Mouse (Mus musculus): ENCODE data around the gene Hbs1l.

Hbs1l gene

GRCm38 (mm10) chr10:21357986-21358385, 62.2 kb downstream of the Hbs1l start:
- in situ Hi-C loops (cut with MboI, MseI): no loop called here

GRCm38 (mm10) chr10:21359086-21359485, 63.3 kb downstream of the Hbs1l start:
- in situ Hi-C loops (cut with MboI, MseI): no loop called here

GRCm38 (mm10) chr10:21361871-21362270, 66.1 kb downstream of the Hbs1l start:
- in situ Hi-C loops (cut with MboI, MseI): no loop called here

GRCm38 (mm10) chr10:21363297-21363696, 67.5 kb downstream of the Hbs1l start:
- in situ Hi-C loops (cut with MboI, MseI): no loop called here

- in situ Hi-C loops (cut with MboI, MseI): no loop called here
These were observed 69.2 kb downstream of the Hbs1l start for GRCm38 (mm10) chr10:21364946-21365345.

- in situ Hi-C loops (cut with MboI, MseI): no loop called here
These were observed 70.1 kb downstream of the Hbs1l start for GRCm38 (mm10) chr10:21365897-21366296.

DNA sequence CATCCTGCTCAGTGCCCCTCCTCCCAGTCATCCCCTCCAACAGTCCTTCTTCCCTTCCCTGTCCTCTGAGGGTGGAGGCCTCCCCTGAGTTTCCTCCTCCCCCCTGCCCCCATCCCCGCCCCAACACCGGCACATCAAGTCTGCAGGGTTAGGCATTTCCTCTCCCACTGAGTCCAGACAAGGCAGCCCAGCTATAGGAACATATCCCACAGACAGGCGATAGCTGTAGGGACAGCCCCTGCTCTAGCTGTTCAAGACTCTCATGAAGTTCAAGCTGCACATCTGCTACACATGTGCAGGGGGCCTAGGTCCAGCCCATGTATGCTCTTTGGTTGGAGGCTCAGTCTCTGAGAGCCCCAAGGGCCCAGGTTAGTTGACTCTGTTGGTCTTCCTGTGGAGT, 70.7 kb downstream of the Hbs1l start:
- in situ Hi-C loops (cut with MboI, MseI): no loop called here

DNA sequence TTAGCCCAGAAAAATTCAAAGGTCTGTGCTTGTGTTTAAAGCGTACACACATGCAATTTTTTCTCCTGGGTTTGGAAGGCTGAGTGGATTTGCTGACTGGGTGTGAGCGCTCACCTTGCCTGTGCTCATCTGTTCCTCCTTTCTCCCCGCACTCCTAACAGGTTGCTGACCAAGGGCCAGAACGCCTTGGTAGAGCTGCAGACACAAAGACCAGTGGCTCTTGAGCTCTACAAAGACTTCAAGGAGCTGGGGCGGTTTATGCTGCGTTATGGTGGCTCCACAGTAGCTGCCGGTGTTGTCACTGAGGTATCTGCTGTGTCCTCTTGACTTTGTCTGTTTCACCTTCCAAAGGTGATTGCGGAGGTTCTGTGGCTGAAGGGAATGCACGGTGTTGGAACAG, 71.7 kb downstream of the Hbs1l start:
- in situ Hi-C loops (cut with MboI, MseI): no loop called here

DNA sequence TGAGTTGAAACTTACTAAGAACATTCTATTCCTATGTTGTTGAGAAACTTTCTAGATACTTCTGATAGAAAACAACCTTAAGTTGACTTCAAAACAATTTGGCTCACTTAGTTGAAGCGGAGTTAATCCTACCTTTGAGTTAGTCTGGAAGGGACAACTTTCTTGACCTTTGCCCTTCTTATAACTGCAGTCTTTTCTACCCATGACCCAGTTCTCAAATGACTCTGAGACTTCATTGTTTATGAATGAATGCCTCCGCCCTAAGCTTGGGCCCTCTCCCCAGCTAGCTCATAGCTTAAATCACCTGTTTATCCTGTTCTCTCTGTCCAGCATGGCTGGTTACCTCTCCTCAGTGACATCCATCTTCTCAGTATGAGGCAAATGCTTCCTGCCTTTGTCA, 73.8 kb downstream of the Hbs1l start:
- in situ Hi-C loops (cut with MboI, MseI): no loop called here

- in situ Hi-C loops (cut with MboI, MseI): no loop called here
These were observed 76.5 kb downstream of the Hbs1l start for GRCm38 (mm10) chr10:21372271-21372670.

DNA sequence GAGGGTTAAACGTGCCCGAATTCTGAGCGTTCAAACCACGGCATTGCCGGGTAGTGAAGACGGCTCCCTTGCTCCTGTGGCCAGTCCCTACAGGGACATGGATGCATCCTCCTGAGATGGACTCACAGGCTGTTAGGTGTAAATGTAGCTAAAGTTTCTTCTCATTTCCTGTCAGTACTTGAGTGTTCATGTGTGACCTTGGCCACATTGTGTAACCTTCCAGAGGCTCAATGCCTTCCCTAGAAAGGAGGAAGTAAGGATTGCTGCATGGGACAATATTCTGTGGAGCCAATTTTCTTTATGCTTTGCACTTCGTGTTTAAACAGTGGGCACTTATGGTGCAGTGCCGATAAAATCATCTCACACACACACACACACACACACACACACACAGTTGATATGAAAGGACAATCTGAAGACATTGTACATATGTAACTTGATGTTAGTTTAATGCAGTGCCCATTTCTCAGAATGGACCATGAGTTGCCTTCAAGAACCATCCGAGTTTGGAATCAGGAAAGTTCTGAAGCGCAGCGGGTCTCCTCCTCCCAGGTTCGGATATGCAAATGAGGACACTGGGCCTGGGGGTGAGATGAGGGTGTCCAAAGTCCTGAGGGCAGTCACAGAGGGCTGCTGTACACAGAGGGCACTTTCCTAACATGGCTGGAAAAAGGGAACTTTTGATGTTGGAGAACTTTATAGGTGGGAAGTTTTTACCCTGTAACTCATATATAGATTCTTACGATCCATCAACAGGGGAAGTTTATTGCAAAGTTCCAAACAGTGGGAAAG, 81.1 kb downstream of the Hbs1l start, which contains the start of gene Aldh8a1:
TSS of gene Aldh8a1 (plus strand) at position 610 of the 792 bp plus-strand sequence.
- in situ Hi-C loops (cut with MboI, MseI): no loop called here

DNA sequence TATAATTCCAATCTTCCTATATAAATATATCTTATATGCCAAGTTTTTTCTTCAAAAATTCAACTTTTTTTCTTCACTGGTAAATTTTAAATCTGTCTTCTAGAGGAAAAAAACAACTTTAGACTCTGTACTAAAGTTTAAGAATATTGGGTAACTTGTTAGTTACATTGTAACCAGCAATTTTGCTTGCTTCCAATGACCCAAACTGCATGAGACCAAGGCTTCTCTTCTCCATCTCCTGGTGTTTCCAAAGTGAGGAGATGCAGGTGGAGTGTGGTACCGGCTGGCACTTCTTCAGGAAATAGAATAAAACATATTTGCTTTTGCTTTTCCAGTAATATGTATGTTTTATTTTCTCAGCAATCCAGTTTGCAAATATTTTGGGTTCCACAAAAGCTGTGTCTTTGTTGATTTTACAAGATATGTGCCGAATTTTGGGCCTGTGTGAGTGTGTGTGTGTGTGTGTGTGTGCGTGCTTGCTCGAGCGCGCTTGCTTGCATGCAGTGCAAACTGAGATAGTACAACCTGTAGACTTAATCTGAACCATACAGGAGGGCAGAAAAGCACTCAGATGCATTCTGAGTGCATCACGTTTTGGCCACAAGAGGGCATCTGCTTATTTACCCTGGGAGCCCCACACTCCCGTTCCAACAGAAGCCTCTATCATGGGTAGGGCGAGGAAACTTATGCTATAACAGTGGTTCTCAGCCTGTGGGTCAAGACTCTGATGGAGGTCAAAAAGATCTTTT, 82.6 kb downstream of the Hbs1l start:
- in situ Hi-C loops (cut with MboI, MseI): no loop called here

DNA sequence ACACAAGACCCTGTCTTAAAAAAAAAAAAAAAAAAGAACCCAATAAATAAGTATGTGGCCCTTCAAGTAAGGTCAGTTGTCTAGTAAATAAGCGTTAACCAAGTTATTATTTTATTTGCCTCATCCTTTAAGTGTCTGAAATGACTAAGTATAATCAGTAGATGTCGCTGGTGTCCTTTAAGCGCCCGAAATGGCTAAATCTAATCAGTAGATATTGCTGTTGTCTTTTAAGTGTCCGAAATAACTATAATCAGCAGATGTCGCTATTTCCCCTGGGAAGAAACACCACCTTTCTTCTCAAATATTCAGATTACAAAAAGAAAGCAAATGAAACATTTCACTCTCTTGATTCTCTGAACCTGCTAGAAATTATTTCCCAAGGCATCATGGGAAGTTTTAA, 87.1 kb downstream of the Hbs1l start:
- in situ Hi-C loops (cut with MboI, MseI): loop anchor here (5.0 kb wide), 3 partner anchors 79 to 624 kb away; no protein-coding TSS in a partner anchor

DNA sequence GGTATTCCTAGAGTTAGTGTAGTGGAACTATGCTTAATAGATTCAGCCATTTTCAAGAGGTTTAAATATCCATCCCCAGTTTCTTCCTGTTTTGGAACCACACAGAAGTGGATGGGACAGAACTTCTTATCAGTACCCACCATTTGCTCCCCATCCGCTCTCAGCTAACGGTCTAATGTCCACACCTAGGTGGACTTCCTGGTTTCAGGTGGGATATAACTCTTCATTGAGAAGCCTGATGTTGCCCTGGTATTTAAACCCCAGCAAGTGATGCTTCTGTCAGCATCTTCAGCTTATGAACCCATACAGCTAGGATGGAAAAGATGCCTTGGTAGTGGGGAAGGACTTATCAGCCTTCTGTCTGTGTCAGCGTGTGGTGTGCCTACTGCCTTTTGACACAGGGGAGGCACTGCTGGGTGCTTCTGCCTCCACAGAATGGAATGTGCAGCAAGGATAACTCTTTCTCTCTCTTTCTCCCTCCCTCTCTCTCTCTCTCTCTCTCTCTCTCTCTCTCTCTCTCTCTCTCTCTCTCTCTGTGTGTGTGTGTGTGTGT, 89.4 kb downstream of the Hbs1l start:
- in situ Hi-C loops (cut with MboI, MseI): no loop called here

DNA sequence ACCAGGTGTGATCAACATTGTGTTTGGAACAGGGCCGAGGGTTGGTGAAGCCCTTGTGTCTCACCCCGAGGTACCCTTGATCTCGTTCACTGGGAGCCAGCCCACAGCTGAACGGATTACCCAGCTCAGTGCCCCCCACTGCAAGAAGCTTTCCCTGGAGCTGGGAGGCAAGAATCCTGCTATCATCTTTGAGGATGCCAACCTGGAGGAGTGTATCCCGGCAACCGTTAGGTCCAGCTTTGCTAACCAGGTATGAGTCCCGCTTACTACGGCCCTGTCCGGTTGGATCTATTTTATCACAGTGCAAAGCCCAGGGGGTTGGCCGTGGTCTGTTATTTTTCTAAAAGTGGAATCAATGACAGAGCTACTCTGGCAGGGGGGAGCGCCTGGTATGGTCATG, 93.3 kb downstream of the Hbs1l start:
- in situ Hi-C loops (cut with MboI, MseI): no loop called here

DNA sequence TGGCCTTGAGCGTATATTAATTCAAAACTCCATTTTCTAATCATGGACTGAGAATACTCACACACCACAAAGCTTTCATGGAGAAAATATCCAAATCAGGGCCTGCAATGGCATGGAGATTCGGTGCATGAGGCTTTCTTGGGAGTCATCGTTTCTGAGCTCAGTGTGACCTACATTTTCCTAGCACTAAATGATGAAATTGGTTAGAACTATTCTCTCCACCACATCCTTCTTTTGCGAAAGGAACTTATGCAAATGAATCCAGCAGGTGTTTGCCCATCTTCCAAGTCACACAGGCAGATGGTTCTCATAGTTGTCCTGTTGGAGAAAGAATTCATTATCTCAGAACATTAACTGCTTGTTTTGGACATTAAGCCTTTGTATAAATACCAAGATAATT, 94.7 kb downstream of the Hbs1l start:
- in situ Hi-C loops (cut with MboI, MseI): no loop called here

DNA sequence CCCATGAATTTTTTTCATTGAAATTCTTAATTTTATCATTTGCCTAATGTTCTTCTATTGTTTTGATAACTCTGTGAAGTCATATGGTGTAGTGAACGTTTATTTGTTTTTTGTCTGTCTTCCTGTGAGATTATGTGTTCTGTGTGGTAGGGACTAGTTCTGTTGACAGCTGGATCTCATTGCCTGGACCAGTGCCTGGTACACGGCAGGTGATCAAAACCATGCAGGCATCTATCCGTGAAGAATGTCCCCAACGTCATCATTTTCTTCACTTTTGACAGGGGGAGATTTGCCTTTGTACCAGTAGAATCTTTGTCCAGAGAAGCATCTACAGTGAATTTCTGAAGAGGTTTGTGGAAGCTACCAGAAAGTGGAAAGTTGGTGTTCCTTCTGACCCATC, 95.5 kb downstream of the Hbs1l start:
- in situ Hi-C loops (cut with MboI, MseI): no loop called here

GRCm38 (mm10) chr10:21393390-21393789, 97.6 kb downstream of the Hbs1l start:
- in situ Hi-C loops (cut with MboI, MseI): no loop called here

DNA sequence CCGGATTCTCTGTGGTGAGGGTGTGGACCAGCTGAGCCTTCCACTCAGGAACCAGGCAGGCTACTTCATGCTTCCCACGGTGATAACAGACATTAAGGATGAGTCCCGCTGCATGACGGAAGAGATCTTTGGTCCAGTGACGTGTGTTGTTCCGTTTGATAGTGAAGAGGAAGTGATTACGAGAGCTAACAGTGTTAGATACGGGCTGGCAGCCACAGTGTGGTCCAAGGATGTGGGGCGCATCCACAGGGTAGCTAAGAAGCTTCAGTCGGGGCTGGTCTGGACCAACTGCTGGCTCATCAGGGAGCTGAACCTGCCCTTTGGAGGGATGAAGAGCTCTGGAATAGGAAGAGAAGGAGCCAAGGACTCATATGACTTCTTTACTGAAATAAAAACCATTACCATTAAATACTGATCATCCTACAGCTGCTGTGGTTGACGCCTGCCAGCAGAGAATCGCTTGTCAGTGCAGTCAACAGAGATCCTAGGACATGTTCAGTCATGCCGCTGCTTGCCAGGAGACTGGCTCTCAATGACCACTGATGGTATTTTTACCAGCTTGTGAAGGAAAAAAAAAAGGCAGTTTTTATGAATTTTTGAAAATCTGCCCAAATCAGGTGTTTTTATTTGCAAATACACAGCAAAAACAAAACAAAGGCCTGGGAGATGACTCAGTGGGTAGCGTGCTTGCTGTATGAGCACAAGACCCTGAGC, 99.8 kb downstream of the Hbs1l start:
- in situ Hi-C loops (cut with MboI, MseI): loop anchor here in 1 of 2 experiments (5.0 kb wide), 1 partner anchor 52 kb away; no protein-coding TSS in a partner anchor

- in situ Hi-C loops (cut with MboI, MseI): loop anchor here in 1 of 2 experiments (5.0 kb wide), 1 partner anchor 48 kb away; no protein-coding TSS in a partner anchor
These were observed 103.2 kb downstream of the Hbs1l start for GRCm38 (mm10) chr10:21398873-21399425.

- in situ Hi-C loops (cut with MboI, MseI): loop anchor here (5.0 to 25.0 kb wide), 2 partner anchors 48 to 1313 kb away; no protein-coding TSS in a partner anchor
These were observed 103.8 kb downstream of the Hbs1l start for GRCm38 (mm10) chr10:21399622-21400021.

Data from T-helper 17 cell (primary cell).